Mouse (Mus musculus) cerebellum, adult 9-10 months (tissue): ENCODE data around the gene Nfic.

ENCODE experiments used
- DNase-seq: peaks from one replicate; pipeline ENCODE4 v3.0.0; 2022

The Nfic gene

DNA sequence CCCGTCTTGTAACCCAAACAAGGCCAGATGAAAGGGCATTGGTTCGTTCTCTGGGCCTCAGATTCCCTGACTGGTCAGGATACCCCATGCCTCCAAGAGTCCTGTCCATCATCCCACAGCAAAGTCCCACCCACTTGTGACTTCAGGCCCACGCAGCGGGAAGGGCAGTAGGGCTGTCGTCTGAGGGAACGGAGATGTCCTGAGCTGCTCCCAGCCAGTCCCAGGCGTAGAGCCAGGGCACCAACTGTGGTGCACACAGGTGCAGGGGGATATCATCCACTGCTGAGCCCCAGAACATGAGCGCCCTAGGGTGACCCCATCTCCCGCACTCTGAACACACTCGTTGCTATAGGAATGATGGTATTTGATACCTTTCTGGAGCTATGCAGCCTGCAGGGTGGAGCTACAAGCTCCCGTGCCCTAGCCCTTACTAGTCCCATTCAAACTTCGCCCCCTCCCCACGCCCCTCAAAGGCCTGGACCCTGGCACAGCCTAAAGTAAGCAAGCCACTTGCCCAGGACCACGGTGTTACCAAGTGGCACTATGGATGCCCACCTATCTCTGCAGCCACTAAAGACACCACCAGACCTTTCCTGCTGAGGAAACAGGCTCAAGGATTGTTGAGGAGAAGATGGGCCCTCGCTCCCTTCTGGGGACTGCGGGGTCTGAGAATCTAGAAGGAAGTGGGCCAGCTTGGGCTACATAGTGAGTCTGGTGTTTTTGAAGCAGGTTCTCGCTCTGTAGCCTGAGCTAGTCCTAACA is 39.7 kb downstream of the Nfic start:
- DNase-seq = peak; percentile 75

DNA sequence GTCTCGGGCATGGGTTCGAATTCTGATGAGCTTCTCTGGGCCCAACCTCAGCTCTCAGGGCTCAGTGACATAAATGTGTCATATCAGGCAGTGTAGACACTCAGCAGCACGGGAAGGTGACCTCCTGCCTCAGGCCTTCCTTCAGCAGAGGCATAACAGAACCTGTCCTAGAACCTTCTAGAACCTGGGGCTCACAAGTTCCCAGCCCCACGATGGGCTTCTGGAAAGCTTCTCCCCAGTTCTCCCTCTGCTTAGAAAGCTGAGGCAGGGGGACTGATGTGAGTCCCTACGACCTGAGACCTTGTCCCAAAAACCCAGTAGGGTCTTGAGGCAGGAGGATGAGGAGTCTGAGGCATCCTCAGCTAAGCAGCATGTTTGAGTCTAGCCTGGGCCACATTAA is 40.3 kb downstream of the Nfic start:
- DNase-seq = no peak

DNA sequence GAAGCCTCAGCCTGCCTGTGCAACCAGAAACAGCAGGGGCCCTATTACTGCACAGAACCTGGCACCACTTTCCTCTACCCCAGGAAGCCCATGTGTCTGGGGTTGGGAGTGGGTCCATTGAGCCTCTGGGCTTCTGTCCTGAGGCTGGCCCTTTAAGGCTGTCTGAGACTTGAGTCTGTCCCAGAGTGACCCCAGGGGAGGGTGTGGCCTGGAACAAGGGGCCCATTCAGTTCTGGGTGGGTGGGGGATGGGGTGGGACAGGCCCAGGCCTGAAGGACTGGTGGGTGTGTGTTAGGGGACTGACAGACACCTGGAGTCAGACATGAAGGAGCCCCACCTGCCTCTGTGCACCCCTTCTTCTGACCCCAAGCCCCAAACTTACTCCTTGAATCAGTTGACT is 40.8 kb downstream of the Nfic start:
- peak; percentile 70 for DNase-seq

DNA sequence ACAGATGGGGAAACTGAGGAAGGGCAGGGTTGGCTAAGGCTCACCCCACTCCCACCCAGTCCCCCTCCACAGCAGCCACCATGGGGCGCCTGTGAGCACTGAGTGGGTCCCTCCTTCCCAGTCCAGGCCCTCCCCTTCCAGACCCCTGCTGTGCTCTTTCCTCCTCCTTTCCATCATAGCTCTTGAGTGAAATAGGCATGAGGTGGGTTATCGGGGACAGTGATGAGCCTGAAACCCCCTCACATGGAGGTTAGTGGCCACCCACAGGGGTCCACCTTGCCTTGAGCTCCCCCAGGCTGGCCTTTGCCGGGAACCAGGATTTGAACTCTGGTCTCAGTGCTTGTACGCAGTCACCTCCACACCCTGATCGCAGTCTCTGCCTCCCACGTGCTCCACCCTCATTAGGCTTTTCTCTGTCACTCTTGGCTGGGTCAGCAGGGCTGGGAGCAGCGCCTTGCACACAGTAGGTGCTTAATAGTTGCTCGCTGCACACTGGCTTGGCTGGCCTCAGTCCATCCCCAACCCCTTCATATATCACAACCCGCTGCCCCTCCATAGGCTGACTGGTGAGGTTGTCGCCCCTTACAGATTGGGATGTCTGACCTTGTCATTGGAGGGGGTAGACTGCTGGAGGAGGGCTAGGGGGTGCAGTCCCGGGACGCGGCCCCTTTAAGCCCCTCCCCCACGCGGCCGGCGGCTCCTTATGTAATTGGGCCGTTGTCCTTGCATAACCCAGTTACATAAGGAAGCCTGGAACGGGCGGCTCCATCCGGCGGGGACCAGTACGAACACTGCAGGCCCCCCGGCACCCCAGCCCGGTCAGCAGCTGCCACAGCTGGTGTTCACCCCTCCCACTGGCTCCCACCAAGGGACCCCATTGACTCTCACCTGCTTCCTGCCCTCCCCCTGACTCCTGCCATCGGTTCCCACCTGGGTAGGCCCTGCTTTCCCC is 41.8 kb downstream of the Nfic start:
- DNase-seq = peak; percentile 91

DNA sequence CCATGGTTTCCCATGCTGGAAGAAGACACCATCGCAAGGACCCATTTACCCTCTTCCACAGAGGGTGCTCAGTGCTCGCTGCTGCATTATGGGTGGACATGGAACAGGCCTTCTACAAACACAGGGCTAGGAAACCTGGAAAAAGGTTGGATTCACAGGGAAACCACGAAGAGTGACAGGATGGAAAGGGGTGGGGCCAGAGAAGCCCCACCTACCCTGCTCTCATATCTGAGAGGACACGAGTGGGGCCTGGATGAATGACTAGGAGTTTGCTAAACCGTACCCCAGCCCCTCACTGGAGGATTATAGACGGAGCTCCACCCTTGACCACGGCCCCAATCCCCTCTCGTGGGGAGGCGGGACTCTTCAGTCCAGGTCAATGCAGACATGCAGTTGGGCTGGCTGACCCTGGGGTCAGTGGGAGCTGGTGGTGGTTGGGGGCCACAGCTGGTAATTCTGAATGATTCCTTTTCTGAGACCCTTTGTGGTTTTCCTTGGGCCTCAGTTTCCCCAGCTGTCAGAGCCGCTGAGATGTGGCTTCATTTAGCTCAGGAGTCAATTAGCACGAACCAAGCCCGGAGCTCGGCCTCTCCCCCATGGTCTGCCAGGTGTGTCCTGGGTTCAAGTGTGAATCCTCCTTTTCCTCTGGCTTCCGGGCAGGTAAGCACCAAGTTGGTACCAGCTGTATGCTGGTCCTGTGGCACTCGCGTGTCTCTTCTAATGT is 42.7 kb downstream of the Nfic start:
- peak; percentile 75 for DNase-seq

DNA sequence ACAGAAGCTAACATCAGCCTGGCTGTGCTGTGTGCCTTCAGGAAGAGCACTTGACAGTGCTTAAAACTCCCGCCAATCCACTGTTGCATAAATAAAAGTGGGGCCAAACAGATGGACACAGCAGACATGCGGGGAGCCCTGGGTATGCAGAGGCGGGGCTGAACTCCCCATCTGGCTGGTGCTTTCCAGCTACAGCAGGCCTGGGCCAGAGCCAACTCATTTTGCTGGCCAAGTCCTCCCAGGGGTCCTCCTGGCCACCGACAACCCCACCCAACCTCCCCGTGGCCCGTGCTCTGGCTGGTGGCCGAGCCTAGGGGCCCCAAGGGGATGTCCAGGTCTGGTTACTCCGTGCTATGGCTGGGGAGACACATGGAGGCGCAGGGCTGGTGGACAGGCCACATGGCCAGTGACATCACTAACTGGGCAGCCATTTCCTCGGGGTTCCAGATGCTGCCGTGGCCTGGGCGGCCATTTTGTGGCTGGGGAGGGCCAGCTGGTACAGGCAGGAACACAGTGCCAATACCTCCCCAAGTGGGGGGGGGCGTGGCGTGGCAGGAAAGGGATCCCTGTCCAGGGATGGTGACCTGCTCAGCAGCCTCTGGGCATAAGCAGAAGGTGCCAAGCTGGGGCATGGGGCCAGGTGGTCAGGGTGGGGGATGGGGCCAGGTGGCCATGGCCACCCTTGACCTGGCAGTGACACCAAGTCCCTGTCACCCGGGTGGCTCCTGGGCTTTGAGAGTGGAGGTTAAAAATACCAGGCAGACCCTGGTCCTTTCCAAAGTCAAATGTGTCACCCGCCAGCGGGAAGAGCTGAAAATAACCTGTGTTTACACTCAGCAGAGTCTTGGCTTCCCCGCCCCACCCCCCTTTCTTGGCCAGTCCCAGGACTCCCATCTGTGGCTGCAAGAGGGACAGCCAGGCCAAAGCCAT is 43.7 kb downstream of the Nfic start:
- DNase-seq = peak; percentile 94

DNA sequence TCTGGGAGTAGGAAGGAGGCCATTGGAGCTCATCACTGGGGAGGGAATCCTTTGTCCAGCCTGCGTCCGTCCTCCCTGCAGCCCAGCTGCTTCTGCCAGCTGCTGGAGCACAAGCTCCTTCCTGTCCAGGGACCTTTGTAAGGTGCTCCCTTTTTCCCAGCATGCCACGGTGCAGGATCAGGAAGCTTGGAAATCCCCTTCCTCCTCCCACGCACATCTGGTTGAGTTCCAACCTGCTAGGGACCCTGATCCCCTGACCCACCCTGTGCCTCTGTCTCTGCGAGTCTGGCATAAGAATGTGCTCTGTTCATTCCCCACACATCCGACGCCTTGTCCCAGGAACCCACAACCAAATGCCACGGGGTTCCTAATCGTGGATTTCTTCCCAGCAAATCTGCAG is 44.5 kb downstream of the Nfic start:
- no peak for DNase-seq

DNA sequence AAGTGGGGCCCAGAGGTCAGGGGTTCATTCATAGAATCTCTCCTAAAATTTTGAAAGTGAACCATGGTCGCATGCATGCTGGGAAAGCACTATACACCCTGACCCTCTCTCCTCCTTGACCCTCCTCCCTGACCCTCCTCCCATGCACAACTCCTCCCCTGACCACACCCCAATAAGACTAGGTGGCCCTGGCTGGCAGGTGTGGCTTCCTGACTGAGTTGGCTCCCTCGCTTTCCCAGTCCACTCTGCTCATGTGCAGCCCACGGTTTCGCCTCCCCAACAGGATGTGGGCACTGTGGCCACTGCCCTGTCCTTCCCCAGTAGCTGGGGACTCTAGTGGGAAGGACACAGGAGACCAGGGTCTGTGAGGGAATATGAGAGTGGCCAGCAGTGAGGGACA is 45.1 kb downstream of the Nfic start:
- no peak for DNase-seq

DNA sequence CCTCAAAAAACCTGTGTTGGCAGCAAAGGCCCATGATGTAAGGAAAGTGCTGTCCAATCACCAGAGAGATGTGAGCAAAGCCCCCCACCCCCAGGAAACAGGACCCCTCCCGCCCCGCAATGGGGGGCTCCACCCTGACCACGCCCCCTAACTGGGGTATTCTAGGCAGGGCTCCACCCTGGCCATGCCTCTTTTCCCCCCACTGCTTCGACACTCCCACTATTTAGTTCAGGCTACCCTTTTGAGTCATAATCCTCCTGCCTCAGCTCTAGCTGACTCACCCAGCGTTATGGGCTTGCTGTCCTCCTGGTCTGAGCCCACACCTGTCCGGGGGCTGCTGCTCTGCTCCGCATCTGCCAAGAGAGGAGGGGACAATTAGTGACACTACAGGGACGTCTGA is 46.1 kb downstream of the Nfic start:
- DNase-seq = no peak

DNA sequence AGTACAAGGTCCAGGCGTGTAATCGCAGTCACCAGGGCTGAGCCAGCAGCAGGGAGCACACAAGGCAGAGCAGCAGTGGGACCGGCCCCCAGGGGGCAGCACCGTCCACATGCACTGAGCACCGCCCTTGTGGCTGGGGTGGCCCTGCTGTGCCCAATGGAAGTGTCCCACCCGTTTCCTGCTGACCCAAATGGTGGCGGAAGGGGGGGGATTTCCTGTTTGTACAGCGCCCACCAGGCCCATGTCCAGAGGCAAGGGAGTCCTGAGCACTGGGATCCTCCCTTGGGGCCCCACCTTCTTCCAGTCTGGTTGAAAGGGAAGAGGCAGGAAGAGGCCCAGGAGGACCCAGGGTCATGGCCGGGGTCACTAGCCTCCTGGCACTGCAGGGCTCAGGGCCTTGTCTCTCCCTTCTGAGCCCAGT is 46.6 kb downstream of the Nfic start:
- DNase-seq = peak; percentile 78

DNA sequence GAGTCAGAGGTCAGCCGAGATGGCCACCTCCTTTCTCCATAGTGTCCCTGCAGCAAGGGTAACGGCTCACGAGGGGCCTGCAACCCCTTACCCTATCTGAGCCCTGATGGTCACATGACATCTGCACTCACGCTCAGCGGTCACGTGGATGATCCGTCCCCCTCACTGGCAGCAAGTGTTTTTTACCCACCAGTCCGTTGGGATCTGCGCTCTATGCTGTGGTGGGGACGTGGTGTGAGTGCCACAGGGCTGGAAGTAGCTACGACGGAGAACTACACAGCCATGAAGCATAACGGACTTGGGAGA is 47.1 kb downstream of the Nfic start:
- DNase-seq = no peak

DNA sequence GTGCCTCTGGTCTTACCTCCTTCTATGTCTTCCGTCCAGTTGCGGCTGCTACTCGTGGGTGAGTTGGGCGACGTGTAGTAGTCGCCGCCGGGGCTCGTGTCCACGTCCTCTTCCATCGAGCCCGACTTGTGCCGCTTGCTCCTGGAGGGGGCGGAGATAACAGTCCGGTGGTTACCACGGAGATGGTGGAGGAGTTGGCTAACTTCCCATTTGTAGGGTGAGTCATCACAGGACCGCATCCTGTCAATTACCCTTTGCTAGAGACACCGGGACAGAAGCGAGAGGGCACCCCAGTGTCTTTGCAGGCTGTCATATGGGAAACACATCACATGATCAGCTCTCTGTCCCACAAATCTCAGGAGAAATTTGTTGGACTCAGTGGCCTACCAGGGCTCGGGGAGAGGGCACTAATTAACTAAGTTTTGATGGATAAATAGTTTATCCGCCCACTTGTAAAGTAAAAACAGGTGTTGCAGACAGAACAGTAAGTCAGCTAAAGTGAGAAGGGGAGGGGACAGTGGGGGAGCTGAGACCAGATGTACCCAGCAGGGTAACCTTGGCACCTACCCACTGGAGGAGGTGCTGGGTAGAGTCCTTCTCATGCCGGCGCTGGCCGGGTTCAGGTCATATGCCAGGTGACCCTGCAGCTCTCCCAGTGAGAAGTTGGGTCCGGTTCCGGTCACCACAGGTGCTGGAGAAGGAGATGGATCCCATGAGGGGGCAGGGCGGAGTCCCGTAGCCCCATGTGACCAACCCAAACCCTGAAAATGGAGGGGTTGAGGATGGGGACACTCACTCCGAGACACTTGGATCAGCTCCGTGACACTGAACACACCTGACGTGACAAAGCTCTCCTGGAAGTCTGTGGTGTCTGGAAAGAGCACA is 47.7 kb downstream of the Nfic start:
- DNase-seq = peak; percentile 92

DNA sequence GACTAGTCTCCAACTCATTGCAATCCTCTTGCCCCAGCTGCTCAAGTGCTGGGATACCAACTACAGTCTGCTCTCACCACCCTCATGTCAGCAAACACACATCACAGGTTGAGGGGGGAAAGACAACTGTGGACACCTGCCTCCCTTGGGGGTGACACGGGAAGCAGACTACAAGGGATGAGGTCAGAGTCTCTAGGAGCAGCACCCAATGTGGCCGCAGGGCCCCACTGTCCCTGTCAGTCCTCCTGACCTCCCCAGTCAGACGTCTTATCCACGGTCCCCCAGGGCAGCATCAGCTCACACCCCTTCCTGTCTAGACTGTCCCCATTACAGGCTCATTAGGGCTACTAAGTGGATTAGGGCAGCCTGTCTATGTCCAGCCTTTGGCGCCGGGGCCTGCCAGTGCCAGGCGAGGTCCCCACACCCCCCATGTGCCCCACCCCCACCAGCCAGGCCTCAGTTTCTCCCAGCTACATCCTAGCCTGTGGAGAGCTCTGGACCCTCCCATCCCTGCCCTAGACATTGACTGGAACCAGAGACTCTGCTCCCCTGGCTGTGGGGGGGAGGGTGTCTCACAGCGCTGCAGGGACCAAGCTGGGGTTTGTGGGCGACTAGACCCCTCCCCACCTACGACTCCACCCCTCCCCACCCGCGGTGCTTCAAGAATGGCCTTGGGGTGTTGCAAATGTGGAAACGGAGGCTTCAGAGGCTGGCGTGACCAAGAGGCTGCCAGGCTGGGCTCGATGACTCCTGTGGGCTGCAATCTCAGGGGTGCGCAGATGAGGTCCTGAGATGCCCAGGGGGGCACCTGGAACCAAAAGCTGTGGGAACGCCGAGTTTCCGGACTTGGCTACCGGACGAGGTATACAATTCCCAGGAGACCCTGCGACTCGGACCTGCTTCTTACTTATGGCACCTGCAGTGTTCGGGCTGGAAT is 48.7 kb downstream of the Nfic start:
- no peak for DNase-seq

DNA sequence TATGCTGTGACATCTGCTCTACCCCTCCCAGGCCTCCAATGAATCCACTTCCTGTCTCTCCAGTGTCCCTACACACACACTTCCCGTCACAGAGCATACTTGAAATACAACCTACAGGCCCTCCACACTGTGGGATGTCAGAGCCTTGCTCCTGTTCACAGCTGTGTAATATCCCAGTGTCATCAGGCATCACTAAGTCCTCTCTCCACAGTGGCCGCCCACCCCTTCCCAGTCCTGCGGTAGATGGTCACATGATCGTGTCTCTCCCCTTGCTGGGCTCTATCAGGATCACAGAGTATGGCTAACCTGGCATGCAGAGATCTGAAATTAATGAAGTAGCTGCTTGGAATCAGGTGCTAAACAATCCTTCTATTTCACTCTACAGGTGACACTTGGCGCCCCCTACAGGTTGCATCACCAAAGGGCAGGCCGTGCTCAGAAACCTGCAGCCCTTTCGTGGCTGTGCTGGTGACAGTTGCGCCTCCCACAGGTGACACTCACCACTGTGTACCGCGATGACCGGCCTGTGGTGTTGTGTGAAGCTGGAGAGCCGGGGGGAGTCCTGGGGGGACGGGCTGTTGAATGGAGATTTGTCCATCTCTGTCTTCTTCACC is 49.7 kb downstream of the Nfic start:
- peak; percentile 92 for DNase-seq

DNA sequence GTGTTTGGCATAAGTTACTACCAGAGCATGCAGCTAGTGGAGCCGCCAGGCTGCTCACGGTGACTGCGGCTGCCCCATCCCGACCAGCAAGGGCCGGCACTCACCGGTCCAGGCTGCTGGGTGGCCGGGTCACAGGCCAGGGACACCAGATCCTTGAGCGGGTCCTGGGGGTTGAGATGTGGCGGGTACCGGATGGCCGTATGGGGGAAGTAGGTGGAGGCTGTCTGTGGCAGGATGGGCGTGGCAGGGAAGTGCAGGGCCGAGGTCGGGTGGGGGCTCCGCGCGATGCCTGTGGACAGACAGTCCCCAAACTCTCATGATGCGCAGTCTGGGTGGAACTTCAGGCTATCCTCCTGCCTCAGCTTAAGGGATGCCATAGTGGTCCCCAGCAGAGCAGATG is 50.7 kb downstream of the Nfic start:
- no peak for DNase-seq

DNA sequence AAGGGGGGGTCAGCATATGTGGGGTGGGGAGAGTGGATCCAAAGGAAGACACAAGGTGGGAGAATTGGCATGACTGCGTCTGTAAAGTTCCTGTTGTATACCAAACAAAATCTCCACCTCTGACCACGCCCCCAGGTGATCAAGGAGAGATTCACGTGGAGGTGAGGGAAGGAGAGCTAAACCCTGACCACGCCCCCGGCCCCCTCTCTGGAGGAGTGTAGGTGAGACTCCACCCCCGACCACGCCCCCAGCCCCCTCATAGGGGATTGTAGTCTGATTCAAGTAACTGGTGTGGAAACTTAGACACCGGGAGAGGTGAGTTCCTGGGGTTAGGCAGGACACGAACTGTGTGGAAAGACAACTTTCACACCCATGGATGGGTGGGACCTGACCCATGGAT is 51.4 kb downstream of the Nfic start:
- no peak for DNase-seq

DNA sequence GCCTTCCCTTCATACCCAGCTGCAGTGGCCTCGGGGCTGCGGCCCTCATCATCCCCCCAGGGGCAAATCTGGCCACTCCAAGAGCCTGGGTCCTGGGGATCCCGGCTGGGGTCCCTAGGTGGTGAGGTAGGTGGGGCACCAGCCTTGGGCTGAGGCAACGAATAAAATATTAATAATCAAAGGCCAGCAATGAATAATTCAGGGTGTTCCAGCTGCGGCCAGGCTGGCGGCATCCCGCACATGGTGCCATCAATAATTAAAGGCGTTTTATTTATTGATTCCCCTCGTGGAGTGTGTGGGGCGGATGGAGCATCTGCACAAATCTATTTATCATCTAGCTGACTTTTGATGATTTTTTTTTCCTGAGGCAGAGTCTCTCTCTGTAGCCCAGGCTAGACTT is 51.9 kb downstream of the Nfic start:
- DNase-seq = no peak

DNA sequence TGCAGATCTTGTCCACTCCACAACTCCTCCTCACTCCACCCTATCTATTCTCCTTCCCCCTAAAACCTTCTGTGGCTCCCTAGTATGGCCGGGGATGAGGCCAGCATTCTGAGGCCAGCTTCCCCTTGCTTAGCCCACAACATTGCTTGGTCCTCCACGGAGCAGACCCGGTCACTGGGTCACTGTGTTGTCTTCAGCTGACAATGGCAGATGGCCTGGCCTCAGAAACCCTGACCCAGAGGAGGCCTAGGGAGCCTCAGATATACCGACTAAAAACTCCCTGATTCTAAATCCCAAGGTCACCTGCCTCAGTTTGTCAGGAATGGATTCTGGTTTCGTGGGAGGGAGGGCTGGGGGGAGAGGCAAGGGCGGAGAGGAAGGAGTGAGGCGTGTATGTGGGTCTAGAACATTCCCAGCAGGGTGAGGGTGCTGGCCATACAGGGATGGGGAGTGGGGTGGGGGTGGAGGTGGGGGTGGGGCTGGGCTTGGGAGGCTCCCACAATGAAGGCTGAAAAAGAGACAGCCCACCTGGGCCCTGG is 53.1 kb downstream of the Nfic start:
- DNase-seq = no peak

DNA sequence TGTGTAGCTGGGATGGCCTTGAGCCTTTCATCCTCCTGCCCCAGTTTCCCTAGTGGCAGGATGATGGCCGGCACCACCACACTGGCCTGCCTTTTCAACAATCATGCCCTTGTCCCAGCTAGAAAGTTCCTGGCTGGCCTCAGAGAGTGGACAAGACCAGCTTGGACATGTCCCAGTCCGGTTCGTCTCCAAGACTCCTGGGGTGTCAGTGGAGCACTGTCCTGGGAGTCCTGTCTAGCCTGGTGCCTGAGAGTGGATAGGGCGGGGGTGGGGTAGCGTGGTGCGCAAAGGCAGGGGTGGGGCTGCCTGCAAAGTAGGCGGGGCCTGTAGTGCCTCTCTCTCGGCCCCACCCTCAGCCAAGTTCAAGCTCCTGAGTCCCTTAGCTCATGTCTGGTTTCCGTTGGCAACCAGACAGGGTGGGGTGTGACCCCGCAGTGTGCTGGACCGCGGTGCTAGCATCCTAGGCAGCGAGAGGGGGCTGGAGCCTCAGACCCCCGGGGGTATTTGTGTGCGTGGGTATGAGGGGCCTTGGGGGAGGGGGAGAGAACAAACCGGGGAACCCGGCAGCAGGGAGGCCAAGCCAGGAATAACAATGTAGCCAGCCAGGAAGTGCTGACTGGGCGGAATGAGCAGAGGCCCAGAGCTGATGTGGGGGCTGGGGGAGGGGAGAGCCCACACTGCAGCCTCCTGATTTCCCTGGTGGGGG is 53.8 kb downstream of the Nfic start:
- DNase-seq = peak; percentile 69
